Mouse (Mus musculus): ENCODE results near the gene Alg3. TPM values are rescaled to one million over a fixed set of nuclear protein-coding genes. Genes with fewer than 3 reads are reported as not detected.

Alg3 gene
- polyA plus RNA-seq, 1 experiment from 2014 or later: 41.3 TPM

- peaks cover 58% of the 10 kb centered on the region for H3K27me3 ChIP-seq
- 89% methylated on average over 4 of the region's 4 CpGs for WGBS
These were observed 15.8 kb downstream of the Alg3 start for GRCm38 (mm10) chr16:20595737-20596136.

GRCm38 (mm10) chr16:20595060-20595673 is 16.4 kb downstream of the Alg3 start:
- Histone ChIP-seq H3K9ac (no peak overlapping the region), H3K36me3 (no peaks in the 10 kb centered on the region), H3K27ac (no peak overlapping the region), H3K4me2 (no peak overlapping the region), H3K27me3 (peaks cover 64% of the 10 kb centered on the region), H3K4me3 (no peak overlapping the region), H3K9me3 (no peaks in the 10 kb centered on the region), H3K4me1 (replicated peaks) (peaks cover 14% of the 10 kb centered on the region)
- ATAC-seq (ENCODE audit: low FRiP score): no peak
- 93% methylated on average over 7 of the region's 7 CpGs for WGBS

More at GRCm38 (mm10) chr16:20595737-20596136, 15.8 kb downstream of the Alg3 start:
- H3K9me3 ChIP-seq: no peaks in the 10 kb centered on the region
- H3K27ac ChIP-seq: no peak overlapping the region
- no peak overlapping the region for H3K4me3 ChIP-seq
- H3K4me1 ChIP-seq (replicated peaks): peaks cover 11% of the 10 kb centered on the region
- 0 out of 2 replicates have a peak, but pooled peaks cover 1% of the 10 kb centered on the region for H3K36me3 ChIP-seq
- no peak for ATAC-seq (ENCODE audit: low FRiP score)
- H3K4me2 ChIP-seq: no peak overlapping the region
- no peak overlapping the region for H3K9ac ChIP-seq

- WGBS: 4% methylated on average over 48 of the region's 48 CpGs
- ATAC-seq (ENCODE audit: low FRiP score): no peak
- H3K4me2 ChIP-seq: peak overlapping the region; percentile 90
- H3K9me3 ChIP-seq: no peaks in the 10 kb centered on the region
- H3K4me1 ChIP-seq (replicated peaks): peaks cover 22% of the 10 kb centered on the region
- peak overlapping the region; percentile 57 for H3K4me3 ChIP-seq
- H3K9ac ChIP-seq: peak overlapping the region; percentile 79
- peaks cover 83% of the 10 kb centered on the region for H3K27me3 ChIP-seq
- no peaks in the 10 kb centered on the region for H3K36me3 ChIP-seq
- no peak overlapping the region for H3K27ac ChIP-seq
These were observed 20.3 kb downstream of the Alg3 start for GRCm38 (mm10) chr16:20591076-20591705.

- Histone ChIP-seq H3K27ac (no peak overlapping the region), H3K4me2 (peak overlapping the region; percentile 90), H3K4me3 (peak overlapping the region; percentile 57), H3K27me3 (peaks cover 77% of the 10 kb centered on the region), H3K9me3 (no peaks in the 10 kb centered on the region), H3K4me1 (replicated peaks) (peaks cover 22% of the 10 kb centered on the region), H3K9ac (peak overlapping the region; percentile 79), H3K36me3 (no peaks in the 10 kb centered on the region)
- WGBS: 1% methylated on average over 17 of the region's 17 CpGs
- peak; percentile 11 for ATAC-seq (ENCODE audit: low FRiP score)
These were observed 20.9 kb downstream of the Alg3 start for GRCm38 (mm10) chr16:20590680-20591038.

GRCm38 (mm10) chr16:20589939-20590679 is 21.4 kb downstream of the Alg3 start:
- H3K27me3 ChIP-seq: peaks cover 72% of the 10 kb centered on the region
- peak overlapping the region; percentile 90 for H3K4me2 ChIP-seq

GRCm38 (mm10) chr16:20589366-20589938 is 22.1 kb downstream of the Alg3 start, which contains the start of gene Vwa5b2:
Gene Vwa5b2 (plus strand): TSS chr16:20589471.
- Histone ChIP-seq H3K36me3 (no peaks in the 10 kb centered on the region), H3K4me1 (replicated peaks) (peaks cover 22% of the 10 kb centered on the region), H3K9ac (peak within 1 kb of the TSS; percentile 79), H3K27ac (peak within 1 kb of the TSS; percentile 64), H3K4me2 (peak within 1 kb of the TSS; percentile 90), H3K9me3 (no peaks in the 10 kb centered on the region), H3K4me3 (peak within 1 kb of the TSS; percentile 57), H3K27me3 (peaks cover 67% of the 10 kb centered on the region)
- 2% methylated on average over 24 of the region's 24 CpGs for WGBS
- ATAC-seq (ENCODE audit: low FRiP score): peak; percentile 85

More at GRCm38 (mm10) chr16:20589939-20590679, 21.4 kb downstream of the Alg3 start:
- Histone ChIP-seq H3K36me3 (no peaks in the 10 kb centered on the region), H3K4me1 (replicated peaks) (peaks cover 22% of the 10 kb centered on the region), H3K9me3 (no peaks in the 10 kb centered on the region), H3K9ac (peak overlapping the region; percentile 79), H3K27ac (peak overlapping the region; percentile 64), H3K4me3 (peak overlapping the region; percentile 57)
- ATAC-seq (ENCODE audit: low FRiP score): peak; percentile 90
- WGBS: under 1% methylated on average over 38 of the region's 39 CpGs

- no peak for ATAC-seq (ENCODE audit: low FRiP score)
- H3K27me3 ChIP-seq: no peaks in the 10 kb centered on the region
- H3K4me1 ChIP-seq (replicated peaks): no peaks in the 10 kb centered on the region
- no peak overlapping the region for H3K27ac ChIP-seq
- no peak overlapping the region for H3K9ac ChIP-seq
- H3K9me3 ChIP-seq: no peaks in the 10 kb centered on the region
- 63% methylated on average over 1 of the region's 1 CpGs for WGBS
- H3K4me2 ChIP-seq: no peak overlapping the region
- H3K36me3 ChIP-seq: peaks cover 34% of the 10 kb centered on the region
- H3K4me3 ChIP-seq: no peak overlapping the region
These were observed 46.5 kb downstream of the Alg3 start for GRCm38 (mm10) chr16:20565075-20565474.

- WGBS: 83% methylated on average over 7 of the region's 7 CpGs
- H3K4me1 ChIP-seq (replicated peaks): no peaks in the 10 kb centered on the region
- no peak overlapping the region for H3K9ac ChIP-seq
- no peak overlapping the region for H3K4me2 ChIP-seq
- no peak overlapping the region for H3K4me3 ChIP-seq
- H3K9me3 ChIP-seq: no peaks in the 10 kb centered on the region
- no peak for ATAC-seq (ENCODE audit: low FRiP score)
- H3K27ac ChIP-seq: no peak overlapping the region
- H3K36me3 ChIP-seq: peaks cover 90% of the 10 kb centered on the region
- no peaks in the 10 kb centered on the region for H3K27me3 ChIP-seq
These were observed 54.2 kb downstream of the Alg3 start for GRCm38 (mm10) chr16:20557381-20557780.

MicroRNAs within 50 kb of the gene (microRNA counts, 519-probe panel; counts per million panel counts)
- microRNA mmu-miR-1224: 3,051 counts per million, percentile 34 among the panel's probes with 10 or more counts

Small RNAs within 50 kb of the gene (microRNA-seq; reads per million reads assigned to microRNA genes)
- gene Mir1224: 27.0 reads per million, percentile 34 among the genes with 10 or more reads in this experiment

Other genes starting within 250 kb of the Alg3 start
- 142 and 143 TPM in 2 replicates for gene Abcc5, start 185.3 kb downstream of the Alg3 start, polyA plus RNA-seq (2015; fragmentation: Nextera tagmentation; extraction: Ambion mirVana)
- 99.5 and 100 TPM in 2 replicates for gene Eif2b5, start 112.9 kb downstream of the Alg3 start, polyA plus RNA-seq (2015; fragmentation: Nextera tagmentation; extraction: Ambion mirVana)
- 40.7 and 43.5 TPM in 2 replicates for gene Dvl3, start 94.8 kb downstream of the Alg3 start, polyA plus RNA-seq (2015; fragmentation: Nextera tagmentation; extraction: Ambion mirVana)
- 1,101 and 1,130 TPM in 2 replicates for gene Ap2m1, start 76.3 kb downstream of the Alg3 start, polyA plus RNA-seq (2015; fragmentation: Nextera tagmentation; extraction: Ambion mirVana)
- 81.2 and 85.0 TPM in 2 replicates for gene Abcf3, start 63.2 kb downstream of the Alg3 start, polyA plus RNA-seq (2015; fragmentation: Nextera tagmentation; extraction: Ambion mirVana)
- gene Vwa5b2, start 22.3 kb downstream of the Alg3 start, polyA plus RNA-seq (2015; fragmentation: Nextera tagmentation; extraction: Ambion mirVana): 13.1 and 14.1 TPM in 2 replicates
- 13.4 and 15.1 TPM in 2 replicates for gene Eef1akmt4, start 142 bp downstream of the Alg3 start, polyA plus RNA-seq (2015; fragmentation: Nextera tagmentation; extraction: Ambion mirVana)
- not detected in 2 replicates for gene Gm49333, start 125 bp downstream of the Alg3 start, polyA plus RNA-seq (2015; fragmentation: Nextera tagmentation; extraction: Ambion mirVana)
- gene Camk2n2, start 9.6 kb upstream of the Alg3 start, polyA plus RNA-seq (2015; fragmentation: Nextera tagmentation; extraction: Ambion mirVana): 23.1 and 24.9 TPM in 2 replicates
- gene Ece2, start 18.1 kb upstream of the Alg3 start, polyA plus RNA-seq (2015; fragmentation: Nextera tagmentation; extraction: Ambion mirVana): 11.2 and 11.7 TPM in 2 replicates
- gene Psmd2, start 39.9 kb upstream of the Alg3 start, polyA plus RNA-seq (2015; fragmentation: Nextera tagmentation; extraction: Ambion mirVana): 363 and 367 TPM in 2 replicates
- 150 and 151 TPM in 2 replicates for gene Eif4g1, start 56.6 kb upstream of the Alg3 start, polyA plus RNA-seq (2015; fragmentation: Nextera tagmentation; extraction: Ambion mirVana)
- gene Fam131a, start 81.5 kb upstream of the Alg3 start, polyA plus RNA-seq (2015; fragmentation: Nextera tagmentation; extraction: Ambion mirVana): 32.7 and 35.1 TPM in 2 replicates
- 83.5 and 93.7 TPM in 2 replicates for gene Polr2h, start 105.9 kb upstream of the Alg3 start, polyA plus RNA-seq (2015; fragmentation: Nextera tagmentation; extraction: Ambion mirVana)
- 30.2 and 31.1 TPM in 2 replicates for gene Clcn2, start 106.0 kb upstream of the Alg3 start, polyA plus RNA-seq (2015; fragmentation: Nextera tagmentation; extraction: Ambion mirVana)
- gene Chrd, start 121.4 kb upstream of the Alg3 start, polyA plus RNA-seq (2015; fragmentation: Nextera tagmentation; extraction: Ambion mirVana): 5.7 and 6.4 TPM in 2 replicates
- gene Thpo, start 122.8 kb upstream of the Alg3 start, polyA plus RNA-seq (2015; fragmentation: Nextera tagmentation; extraction: Ambion mirVana): 0.88 and 1.1 TPM in 2 replicates